Mouse (Mus musculus): ENCODE measurements at regions not wholly inside any gene's neighbourhood (a gene's known extent, or its start where the extent isn't known, plus 50 kb on each side); places are given as distances from the start of the nearest gene placed in this dataset.

GRCm38 (mm10) chr14:14645084-14645483, 57.0 kb upstream of the Slc4a7 start:
- DNase-seq (ENCODE audit: extremely low spot score, low spot score): no peak
- Histone ChIP-seq H3K4me1 (peaks cover 1% of the 10 kb centered on the region; the same call in 1 of the 2 replicates), H3K4me3 (no peak overlapping the region), H3K9me3 (no peaks in the 10 kb centered on the region), H3K27ac (no peak overlapping the region), H3K27me3 (ENCODE audit: poor library complexity, severe bottlenecking) (no peaks in the 10 kb centered on the region), H3K36me3 (replicated peaks) (no peaks in the 10 kb centered on the region)
- WGBS: 74% methylated on average over 3 of the region's 3 CpGs
